Mouse (Mus musculus) small intestine, adult 2 months (tissue): ENCODE results near the gene Bcl2l15. TPM values are rescaled to one million over a fixed set of nuclear protein-coding genes. Genes with fewer than 3 reads are reported as not detected.
"Not testable (repeated sequence)": the region's sequence is repeated elsewhere in the genome, so short reads cannot be mapped to it uniquely, and the experiment has no call there.

Experiments used
- H3K27ac ChIP-seq: fragments of 200-500 bp; 2 replicates; pipeline ENCODE4 v1.5.1; 2012; ENCODE audit warnings: low read depth, low read length, control low read depth, inconsistent platforms; ENCODE audit not compliant: insufficient read depth
- H3K27me3 ChIP-seq: fragments of 200-500 bp; 2 replicates; pipeline ENCODE4 v1.6.1; 2012; ENCODE audit warnings: mild to moderate bottlenecking, moderate library complexity, low read length, inconsistent platforms; ENCODE audit not compliant: control insufficient read depth, insufficient read depth
- H3K36me3 ChIP-seq: fragments of 200-500 bp; 2 replicates; pipeline ENCODE4 v1.6.1; 2012; ENCODE audit warnings: mild to moderate bottlenecking, low read length, control low read depth, inconsistent platforms; ENCODE audit not compliant: control insufficient read depth, insufficient read depth
- H3K4me1 ChIP-seq: fragments of 200-500 bp; 2 replicates; pipeline ENCODE4 v1.6.1; 2012; ENCODE audit warnings: low read length, inconsistent platforms, mixed read lengths; ENCODE audit not compliant: control insufficient read depth, insufficient read depth, insufficient read length
- H3K4me3 ChIP-seq: fragments of 200-500 bp; 2 replicates; pipeline ENCODE4 v1.5.1; 2012; ENCODE audit warnings: low read depth, mild to moderate bottlenecking, control low read depth, inconsistent platforms, low read length, moderate library complexity
- CTCF ChIP-seq: fragments of 200-500 bp; IDR thresholded peaks from 2 replicates; pipeline ENCODE4 v1.5.1; 2012; ENCODE audit warnings: low read depth, mild to moderate bottlenecking, control low read depth, inconsistent platforms, low read length, moderate library complexity, mixed read lengths; ENCODE audit not compliant: insufficient replicate concordance, insufficient read length; ENCODE audit errors: extremely low read depth
- POLR2A ChIP-seq: fragments of 200-500 bp; IDR thresholded peaks from 2 replicates; pipeline ENCODE4 v1.6.1; 2012; ENCODE audit warnings: low read depth, mild to moderate bottlenecking, control low read depth, inconsistent platforms, low read length, moderate library complexity
- WGBS: fragments of 180-500 bp; shearing (Covaris S2); methylation state at CpG from one replicate; pipeline ENCODE4 v1.1.7; 2018; 5-methylcytosine and 5-hydroxymethylcytosine counted together
- polyA plus RNA-seq: library from polyadenylated mRNA; depleted of rRNA; stranded (reverse); fragments of >200 nt; gene quantifications from 2 replicates; pipeline ENCODE4 v1.2.3, GENCODE M21; 2012

Bcl2l15 gene
- polyA plus RNA-seq, 1 experiment = 23.5 TPM

GRCm38 (mm10) chr3:103791230-103792110 lies 40.9 kb upstream of the Bcl2l15 start, which contains the start of gene Hipk1:
TSS of gene Hipk1 (minus strand) at chr3:103791563.
- WGBS = 9% methylated on average over 49 of the region's 49 CpGs
- TF ChIP-seq CTCF (no peak), POLR2A (peak; percentile 93)
- Histone ChIP-seq H3K4me3 (peak within 1 kb of the TSS; percentile 81), H3K4me1 (peaks cover 7% of the 10 kb centered on the region; the same call in 1 of the 2 replicates), H3K36me3 (no peaks in the 10 kb centered on the region), H3K27me3 (no peaks in the 10 kb centered on the region), H3K27ac (peak within 1 kb of the TSS; percentile 92)

DNA sequence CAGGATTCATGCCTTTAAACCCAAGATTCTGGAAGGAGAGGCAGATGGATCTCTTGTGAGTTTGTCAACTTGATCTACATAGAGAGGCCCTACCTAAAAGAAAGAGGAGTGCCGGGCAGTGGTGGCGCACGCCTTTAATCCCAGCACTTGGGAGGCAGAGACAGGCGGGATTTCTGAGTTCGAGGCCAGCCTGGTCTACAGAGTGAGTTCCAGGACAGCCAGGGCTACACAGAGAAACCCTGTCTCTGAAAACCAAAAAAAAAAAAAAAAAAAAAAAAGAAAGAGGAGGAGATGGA lies 40.3 kb upstream of the Bcl2l15 start:
- 84% methylated on average over 5 of the region's 5 CpGs for WGBS
- not testable (repeated sequence) for H3K27ac ChIP-seq, H3K36me3 ChIP-seq, H3K4me1 ChIP-seq, H3K27me3 ChIP-seq, H3K4me3 ChIP-seq

DNA sequence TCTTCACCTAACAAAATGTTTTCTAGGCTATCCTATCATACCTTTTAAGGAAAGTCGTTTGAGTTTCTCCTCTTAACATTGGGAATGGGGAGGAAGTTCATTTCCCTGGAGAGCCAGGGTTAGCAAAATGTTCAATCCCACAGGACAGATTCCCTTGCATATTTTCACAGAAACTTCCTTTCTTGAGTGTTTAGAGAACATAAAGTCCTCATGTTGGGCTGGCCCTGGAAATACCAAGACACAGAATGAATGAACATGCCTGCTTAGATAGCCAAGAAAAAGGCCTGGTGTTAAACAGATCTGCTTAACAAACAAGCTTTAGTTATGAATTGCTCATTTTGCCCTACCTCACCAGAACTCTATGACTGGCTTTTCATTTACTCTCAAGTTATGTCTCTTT lies 39.8 kb upstream of the Bcl2l15 start:
- Histone ChIP-seq H3K27me3 (no peaks in the 10 kb centered on the region), H3K27ac (no peak overlapping the region), H3K4me3 (no peak overlapping the region), H3K4me1 (peaks cover 7% of the 10 kb centered on the region; the same call in 1 of the 2 replicates), H3K36me3 (no peaks in the 10 kb centered on the region)
- WGBS = 80% methylated on average over 1 of the region's 1 CpGs
- no peak for TF ChIP-seq CTCF

DNA sequence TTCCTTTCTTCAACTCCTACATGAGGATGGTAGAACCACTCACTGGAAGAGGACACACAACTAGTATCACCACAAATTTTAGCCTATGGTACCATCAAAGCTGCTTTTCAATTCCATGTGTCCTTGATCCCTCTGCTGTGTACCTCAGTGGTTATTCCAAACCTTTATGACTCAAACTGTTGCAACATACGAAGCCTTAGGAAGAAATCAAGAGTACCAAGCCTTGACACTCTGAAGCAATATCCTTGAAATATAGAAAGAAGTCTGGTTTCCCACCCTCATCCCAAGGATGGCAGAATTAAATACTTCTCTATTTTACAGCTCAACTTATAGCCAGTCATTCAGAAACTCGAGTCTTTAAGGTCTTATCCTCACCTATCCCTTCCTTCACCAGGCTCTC lies 36.0 kb upstream of the Bcl2l15 start:
- WGBS = 56% methylated on average over 2 of the region's 2 CpGs
- H3K36me3 ChIP-seq = no peaks in the 10 kb centered on the region
- TF ChIP-seq POLR2A (no peak), CTCF (no peak)

GRCm38 (mm10) chr3:103799507-103799906 lies 32.9 kb upstream of the Bcl2l15 start:
- TF ChIP-seq POLR2A = no peak
- no peak for TF ChIP-seq CTCF
- peaks cover 12% of the 10 kb centered on the region; the same call in 1 of the 2 replicates for H3K4me1 ChIP-seq
- H3K27me3 ChIP-seq = no peaks in the 10 kb centered on the region
- 86% methylated on average over 2 of the region's 2 CpGs for WGBS
- H3K27ac ChIP-seq = no peak overlapping the region
- H3K36me3 ChIP-seq = peaks cover 11% of the 10 kb centered on the region
- H3K4me3 ChIP-seq = no peak overlapping the region

More for the DNA sequence above, 36.0 kb upstream of the Bcl2l15 start:
- Histone ChIP-seq H3K27ac (no peak overlapping the region), H3K4me1 (peaks cover 1% of the 10 kb centered on the region; the same call in 1 of the 2 replicates), H3K4me3 (no peak overlapping the region), H3K27me3 (no peaks in the 10 kb centered on the region)

DNA sequence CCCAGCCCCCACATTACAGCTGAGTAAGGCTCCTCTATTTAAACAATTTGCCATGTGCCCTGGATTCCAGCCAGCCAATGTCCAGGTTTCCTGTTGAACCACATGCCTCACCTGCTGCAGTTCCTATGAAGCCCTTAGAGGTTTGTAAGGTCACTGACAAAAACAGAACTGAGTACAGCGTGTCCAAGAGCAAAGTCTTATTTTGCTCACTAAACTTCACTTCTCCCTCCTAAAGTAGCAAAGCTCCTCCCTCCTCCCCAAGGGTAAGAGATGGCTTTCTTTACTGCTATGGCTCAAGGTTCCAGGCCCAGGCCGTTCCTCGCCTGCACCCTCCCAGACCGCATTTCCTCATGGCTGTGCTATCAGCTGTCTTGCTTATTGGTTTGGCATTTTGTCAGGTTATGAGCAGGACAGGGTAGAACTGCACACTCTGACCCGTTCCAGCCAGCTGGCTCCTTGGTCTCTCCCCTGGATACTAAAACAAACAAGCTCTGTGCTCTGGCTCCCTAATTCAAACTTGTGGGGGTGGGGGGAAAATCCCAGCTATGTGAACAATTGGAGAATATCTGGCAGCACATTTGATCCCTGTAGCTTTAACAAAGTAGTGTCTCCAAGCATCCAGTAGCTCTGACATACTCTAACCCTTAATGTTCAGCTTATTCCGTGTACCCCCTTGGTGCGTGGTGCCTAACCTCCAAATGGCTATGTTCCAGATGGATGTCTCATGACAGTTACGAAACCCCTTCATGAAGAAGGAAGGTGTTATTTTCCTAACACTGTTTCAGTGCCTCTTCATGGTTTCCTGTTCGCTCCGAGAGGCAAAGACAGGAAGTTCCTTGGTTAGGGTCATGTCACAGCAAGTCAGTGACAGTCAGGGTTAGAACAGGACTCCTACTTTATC lies 30.5 kb upstream of the Bcl2l15 start:
- no peaks in the 10 kb centered on the region for H3K27me3 ChIP-seq
- WGBS = 4% methylated on average over 10 of the region's 10 CpGs
- peaks cover 12% of the 10 kb centered on the region; the same call in 1 of the 2 replicates for H3K4me1 ChIP-seq
- no peak overlapping the region for H3K4me3 ChIP-seq
- peaks cover 12% of the 10 kb centered on the region for H3K36me3 ChIP-seq
- TF ChIP-seq POLR2A (no peak), CTCF (no peak)
- H3K27ac ChIP-seq = peak overlapping the region; percentile 97

DNA sequence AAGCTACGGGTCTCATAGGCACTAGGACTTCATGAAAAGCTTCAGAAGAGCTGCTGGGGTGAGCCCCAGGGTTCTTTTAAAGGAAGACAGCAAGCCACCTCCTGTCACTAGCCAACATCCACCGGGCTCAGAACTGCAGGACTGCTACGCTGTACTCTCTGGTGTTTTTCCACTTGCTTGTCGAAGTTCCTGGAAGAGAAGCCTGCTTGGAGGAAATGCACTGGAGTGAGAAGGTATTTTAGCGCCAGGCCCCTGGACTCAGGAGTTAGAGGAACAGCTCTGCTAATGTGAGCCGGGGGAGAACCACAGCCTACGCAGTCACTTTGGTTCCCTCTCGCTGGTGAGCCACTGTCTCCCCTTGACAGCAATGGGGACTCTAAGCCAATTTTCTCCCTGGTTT lies 29.5 kb upstream of the Bcl2l15 start:
- Histone ChIP-seq H3K4me3 (no peak overlapping the region), H3K4me1 (peaks cover 12% of the 10 kb centered on the region; the same call in 1 of the 2 replicates), H3K36me3 (peaks cover 14% of the 10 kb centered on the region), H3K27me3 (no peaks in the 10 kb centered on the region), H3K27ac (peak overlapping the region; percentile 69)
- WGBS = 70% methylated on average over 8 of the region's 8 CpGs
- TF ChIP-seq CTCF = no peak
- no peak for TF ChIP-seq POLR2A
